Mouse (Mus musculus) thymus, adult 2 months (tissue): Measurements from ENCODE around the gene Dock11.

Experiments
- CTCF ChIP-seq: fragments of 200-500 bp; IDR thresholded peaks from 2 replicates; pipeline ENCODE4 v1.5.1; 2012; ENCODE audit warnings: mild to moderate bottlenecking, control low read depth, low read length, moderate library complexity, borderline replicate concordance; ENCODE audit not compliant: control insufficient read depth, poor library complexity, insufficient read depth; ENCODE audit errors: extremely low read depth
- POLR2A ChIP-seq: fragments of 200-500 bp; IDR thresholded peaks from 2 replicates; pipeline ENCODE4 v1.6.1; 2012; ENCODE audit warnings: mild to moderate bottlenecking, low read length, control low read depth, moderate library complexity; ENCODE audit not compliant: control insufficient read depth, poor library complexity, insufficient read depth; ENCODE audit errors: extremely low read depth

- TF ChIP-seq POLR2A (no peak), CTCF (no peak)
These were observed 33.3 kb downstream of the Dock11 start for GRCm38 (mm10) chrX:35921922-35922321.
